Mouse (Mus musculus) ES-E14 (cell line): ENCODE measurements at regions not wholly inside any gene's neighbourhood (a gene's known extent, or its start where the extent isn't known, plus 50 kb on each side); places are given as distances from the start of the nearest gene placed in this dataset.

Source experiments
- DNase-seq: peaks from one replicate; pipeline ENCODE4 v3.0.0-alpha.2; 2013; ENCODE audit warnings: low read depth, low spot score
- H3K27ac ChIP-seq: 2 replicates; pipeline ENCODE4 v1.5.1; 2012; ENCODE audit warnings: low read depth, mild to moderate bottlenecking, low read length, moderate library complexity, mixed read lengths; ENCODE audit not compliant: poor library complexity, insufficient read depth, severe bottlenecking
- H3K36me3 ChIP-seq: 2 replicates; pipeline ENCODE4 v1.6.1; 2012; ENCODE audit warnings: mild to moderate bottlenecking, low read length, moderate library complexity, mixed read lengths; ENCODE audit not compliant: control insufficient read depth, poor library complexity, insufficient read depth, severe bottlenecking
- H3K4me1 ChIP-seq, 2 experiments: fragments of 150-350 bp in 1 of 2; sonication (generic) in 1 of 2; 2 replicates each; pipeline ENCODE4 v1.6.1; 2012; ENCODE audit warnings: low read length in 2 of 2, mild to moderate bottlenecking in 1 of 2, mixed read lengths in 1 of 2; ENCODE audit not compliant: control insufficient read depth in 2 of 2, insufficient read depth in 2 of 2, poor library complexity in 1 of 2
- H3K4me3 ChIP-seq, 2 experiments: fragments of 150-350 bp in 1 of 2; sonication (generic) in 1 of 2; 2 replicates each; pipeline ENCODE4 v1.5.1; 2012; ENCODE audit warnings: low read length in 2 of 2, low read depth in 1 of 2, mild to moderate bottlenecking in 1 of 2, mixed read lengths in 1 of 2; ENCODE audit not compliant: insufficient read depth in 1 of 2, poor library complexity in 1 of 2, severe bottlenecking in 1 of 2
- H3K9ac ChIP-seq: 2 replicates; pipeline ENCODE4 v1.6.1; 2012; ENCODE audit warnings: low read depth, mild to moderate bottlenecking, low read length, mixed read lengths; ENCODE audit not compliant: poor library complexity, insufficient read depth, severe bottlenecking
- H3K9me3 ChIP-seq: fragments of 150-350 bp; sonication (generic); 2 replicates; pipeline ENCODE4 v1.6.1; 2012; ENCODE audit warnings: low read depth, mild to moderate bottlenecking, low read length; ENCODE audit not compliant: control insufficient read depth, insufficient read depth
- CHD2 ChIP-seq: IDR thresholded peaks from 2 replicates; pipeline ENCODE4 v1.6.1; 2014; ENCODE audit warnings: mild to moderate bottlenecking, low read depth, low read length, inconsistent platforms
- HCFC1 ChIP-seq: IDR thresholded peaks from 2 replicates; pipeline ENCODE4 v1.6.1; 2012; ENCODE audit warnings: low read length, inconsistent platforms, borderline replicate concordance; ENCODE audit not compliant: insufficient read depth
- MAFK ChIP-seq: IDR thresholded peaks from 2 replicates; pipeline ENCODE4 v1.6.1; 2014; ENCODE audit warnings: mild to moderate bottlenecking, low read depth, low read length, inconsistent platforms; ENCODE audit not compliant: insufficient read depth
- ZC3H11A ChIP-seq: IDR thresholded peaks from 2 replicates; pipeline ENCODE4 v1.6.1; 2012; ENCODE audit warnings: low read depth, mild to moderate bottlenecking, inconsistent platforms, low read length, borderline replicate concordance
- ZNF384 ChIP-seq: IDR thresholded peaks from 2 replicates; pipeline ENCODE4 v1.6.1; 2012; ENCODE audit warnings: low read depth, low read length, inconsistent platforms
- in situ Hi-C, 2 experiments: fragments of 600-800 bp; cut with MboI; formaldehyde crosslinking; loops; one replicate each; pipeline ENCODE4 v1.15.1; 2025; ENCODE audit warnings: low sequenced_read_pairs in 2 of 2, inconsistent platforms in 1 of 2; ENCODE audit not compliant: unreplicated experiment in 2 of 2

DNA sequence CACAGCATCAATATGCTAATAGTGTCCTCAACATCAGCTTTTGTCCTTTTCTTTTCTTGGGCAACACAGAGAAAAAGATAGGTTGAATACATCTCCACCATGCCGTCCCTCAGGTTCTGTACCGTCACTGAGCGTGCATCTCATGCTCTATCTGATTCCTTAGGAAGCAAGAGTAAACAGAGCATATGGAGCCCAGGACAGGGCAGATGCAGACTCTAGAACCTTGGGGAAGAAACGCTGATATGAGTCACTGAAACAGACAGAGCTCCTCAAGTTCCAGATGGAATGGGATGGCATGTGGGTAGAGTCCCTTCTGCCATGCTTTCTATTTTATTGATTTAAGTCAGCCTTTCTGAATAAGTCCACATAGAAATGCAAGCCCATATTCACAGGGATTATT, 206.9 kb downstream of the Hace1 start:
- Histone ChIP-seq H3K9me3 (no peaks in the 10 kb centered on the region), H3K36me3 (no peaks in the 10 kb centered on the region), H3K4me1 (no peaks in the 10 kb centered on the region), H3K27ac (no peak overlapping the region), H3K9ac (no peak overlapping the region), H3K4me3 (no peak overlapping the region)
- DNase-seq, result no peak
- TF ChIP-seq MAFK, result no peak
- no peak for TF ChIP-seq HCFC1
- no peak for TF ChIP-seq ZC3H11A
- no peak for TF ChIP-seq CHD2
- no peak for TF ChIP-seq ZNF384
- in situ Hi-C loops, result no loop called here

DNA sequence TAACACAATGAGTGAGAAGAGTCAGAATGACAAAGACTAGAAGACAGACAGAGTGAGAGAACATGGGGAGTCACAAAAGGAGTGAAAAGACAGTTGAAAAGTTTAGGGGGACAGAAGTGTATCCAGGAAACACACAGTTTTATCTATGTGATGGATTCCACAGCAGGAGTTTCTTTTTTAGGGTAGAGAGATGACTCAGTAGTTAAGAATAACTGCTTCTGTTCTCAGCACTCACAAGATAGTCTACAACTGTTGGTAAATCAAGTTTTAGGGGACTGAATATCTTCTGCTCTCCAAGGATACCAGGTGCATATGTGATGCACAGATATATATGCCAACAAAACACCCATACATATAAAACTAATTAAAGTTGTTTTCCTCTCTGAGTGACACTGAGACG, 210.7 kb downstream of the Hace1 start:
- no peak for DNase-seq
- H3K9me3 ChIP-seq, result no peaks in the 10 kb centered on the region
- H3K27ac ChIP-seq, result no peak overlapping the region
- no peak for TF ChIP-seq ZNF384
- no peak for TF ChIP-seq MAFK
- no peak for TF ChIP-seq ZC3H11A
- no peak for TF ChIP-seq HCFC1
- in situ Hi-C loops, result no loop called here
- H3K9ac ChIP-seq, result no peak overlapping the region
- no peaks in the 10 kb centered on the region for H3K36me3 ChIP-seq
- no peak overlapping the region for H3K4me3 ChIP-seq
- no peaks in the 10 kb centered on the region for H3K4me1 ChIP-seq

DNA sequence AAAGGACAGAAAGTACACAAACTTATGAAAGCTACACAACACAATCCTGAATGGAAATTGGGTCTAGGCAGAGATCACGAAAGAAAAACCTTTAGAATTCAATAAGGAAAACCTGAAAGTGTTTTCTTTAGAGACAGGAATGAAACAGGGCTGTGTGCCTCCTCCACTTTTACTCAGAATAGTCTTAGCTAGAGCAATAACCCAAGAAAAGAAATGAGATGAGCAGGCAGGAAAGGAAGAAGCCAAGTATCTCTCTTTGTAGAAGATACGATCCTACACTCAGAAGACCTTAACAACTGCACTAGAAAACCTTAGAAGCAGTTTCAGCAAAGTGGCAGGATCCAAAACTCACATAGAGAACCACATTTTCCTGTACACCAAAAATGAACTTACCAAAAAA, 218.0 kb downstream of the Hace1 start:
- Histone ChIP-seq H3K4me1 (peaks cover 0 to 2% of the 10 kb centered on the region in 2 experiments; a peak in 1 of 4 replicates), H3K4me3 (no peak overlapping the region), H3K9ac (no peak overlapping the region), H3K36me3 (no peaks in the 10 kb centered on the region), H3K9me3 (no peaks in the 10 kb centered on the region), H3K27ac (no peak overlapping the region)
- no peak for TF ChIP-seq ZNF384
- no peak for TF ChIP-seq MAFK
- TF ChIP-seq HCFC1, result no peak
- no peak for TF ChIP-seq ZC3H11A
- no peak for TF ChIP-seq CHD2
- no peak for DNase-seq
- in situ Hi-C loops, result no loop called here

DNA sequence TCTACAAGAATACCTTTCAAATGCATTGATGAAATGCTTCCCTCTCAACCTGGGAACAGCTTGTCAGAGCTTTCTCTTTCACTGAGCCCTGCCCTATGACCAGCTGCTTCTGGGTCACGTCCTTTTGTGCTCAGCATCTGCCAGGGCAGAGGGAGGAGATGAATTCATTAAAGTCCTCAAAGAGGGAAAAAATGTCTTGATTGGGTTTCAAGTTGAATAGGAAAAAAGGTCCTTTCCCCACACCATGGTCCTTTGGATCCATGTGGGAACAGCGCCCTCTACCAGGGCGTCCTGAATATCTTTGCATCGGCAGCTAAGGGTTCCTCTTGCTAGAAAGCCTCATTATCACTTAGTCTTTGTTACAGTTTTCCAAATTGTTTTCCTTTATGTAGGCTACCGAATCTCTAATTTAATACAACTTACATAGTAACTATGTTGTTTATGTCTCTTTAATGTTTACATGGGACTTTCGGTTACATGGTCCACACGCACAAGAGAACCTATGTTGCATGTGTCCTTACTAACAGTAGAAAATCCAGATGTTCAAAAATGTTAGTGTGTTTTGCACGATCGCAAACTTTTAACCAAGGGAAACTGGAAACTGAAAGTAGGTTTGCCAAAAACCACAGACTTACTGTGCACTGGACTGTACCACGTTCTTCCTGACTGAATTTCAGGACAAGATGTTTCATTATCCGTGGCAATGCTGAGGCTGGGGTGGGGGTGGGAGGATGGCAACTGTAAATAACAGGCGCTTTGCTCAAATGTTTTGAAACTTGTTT, 222.6 kb downstream of the Hace1 start:
- peak; percentile 19; the same call in 1 of the 2 replicates for TF ChIP-seq ZC3H11A
- TF ChIP-seq MAFK, result no peak
- TF ChIP-seq HCFC1, result no peak
- no peak for TF ChIP-seq CHD2
- no peak for TF ChIP-seq ZNF384
- in situ Hi-C loops, result loop anchor here in 1 of 2 experiments (10.0 kb wide), 1 partner anchor 415 kb away; no protein-coding TSS in a partner anchor
- Histone ChIP-seq H3K9ac (no peak overlapping the region), H3K4me3 (no peak overlapping the region), H3K27ac (no peak overlapping the region), H3K36me3 (no peaks in the 10 kb centered on the region), H3K4me1 (peaks cover 0 to 2% of the 10 kb centered on the region in 2 experiments; a peak in 1 of 4 replicates), H3K9me3 (no peaks in the 10 kb centered on the region)
- DNase-seq, result peak; percentile 49
